Mouse (Mus musculus): Measurements from ENCODE around the gene Cuta. TPM values are rescaled to one million over a fixed set of nuclear protein-coding genes. Genes with fewer than 3 reads are reported as not detected.

The Cuta gene
- polyA plus RNA-seq, 1 experiment from 2014 or later = 134 TPM

DNA sequence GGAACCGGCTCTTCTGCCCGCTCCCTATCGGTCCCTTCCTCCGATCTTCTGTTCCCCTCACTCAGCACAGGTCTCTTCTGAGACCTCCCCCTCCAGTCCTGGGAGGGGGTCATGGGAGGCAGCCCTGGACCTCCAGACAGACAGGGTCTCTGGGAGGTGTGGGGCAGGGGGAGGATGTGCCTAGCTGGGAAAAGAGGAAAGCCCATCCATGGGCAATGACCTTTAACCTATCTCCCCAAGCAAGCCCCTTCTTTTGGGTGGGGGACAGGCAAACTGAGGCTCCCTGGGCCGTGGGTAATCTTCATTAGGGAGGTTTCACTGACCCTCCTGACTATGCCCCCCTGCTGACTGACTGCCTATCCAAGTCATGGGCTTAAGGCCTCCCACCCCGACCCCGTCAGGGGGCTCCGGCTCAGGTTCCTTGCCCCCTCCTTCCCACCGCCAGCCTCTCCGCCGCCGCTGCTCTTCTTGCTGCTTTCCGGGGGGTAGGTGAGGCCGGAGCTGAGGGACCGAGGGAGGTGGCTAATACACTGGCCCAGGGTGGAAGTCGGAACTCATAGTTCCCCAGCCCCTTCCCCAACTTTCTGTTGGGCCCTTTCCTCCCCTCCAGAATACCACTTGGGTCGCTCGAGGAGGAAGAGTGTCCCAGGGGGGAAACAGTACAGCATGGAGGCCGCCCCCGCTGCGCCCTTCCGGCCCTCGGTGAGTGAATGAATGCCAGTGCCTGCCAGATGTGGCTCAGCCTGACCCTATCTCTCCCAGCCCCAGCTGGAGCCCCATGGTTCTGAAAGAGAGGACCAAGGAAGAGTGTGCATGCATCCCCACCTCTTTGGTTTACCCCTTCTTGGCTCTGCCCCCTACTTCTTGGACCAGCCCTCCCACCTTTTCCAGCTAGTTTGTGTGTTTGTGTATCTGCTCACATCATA, 12.8 kb upstream of the Cuta start:
- Histone ChIP-seq H3K36me3 (ENCODE audit: control insufficient read depth, insufficient read depth, low read length) (peaks cover 13% of the 10 kb centered on the region; the same call in 1 of the 2 replicates), H3K4me1 (ENCODE audit: control insufficient read depth, insufficient read depth, low read length) (peaks cover 63% of the 10 kb centered on the region), H3K9ac (ENCODE audit: low read depth, low read length) (peak overlapping the region; percentile 65), H3K27me3 (ENCODE audit: control insufficient read depth, insufficient read depth, low read length) (peaks cover 9% of the 10 kb centered on the region; the same call in 1 of the 2 replicates), H3K27ac (ENCODE audit: low read depth, low read length) (0 out of 2 replicates have a peak overlapping the region, but pooled peaks have one; percentile 50), H3K4me3 (ENCODE audit: low read depth, low read length) (peak overlapping the region; percentile 42), H3K9me3 (replicated peaks; ENCODE audit: control insufficient read depth, low read length) (no peaks in the 10 kb centered on the region), H3K4me2 (peak overlapping the region; percentile 69)
- WGBS (ENCODE audit: insufficient replicate concordance) = 5% methylated on average over 19 of the region's 23 CpGs
- ATAC-seq (replicated peaks; ENCODE audit: insufficient number of reproducible peaks, low FRiP score, low TSS enrichment) = no peak

DNA sequence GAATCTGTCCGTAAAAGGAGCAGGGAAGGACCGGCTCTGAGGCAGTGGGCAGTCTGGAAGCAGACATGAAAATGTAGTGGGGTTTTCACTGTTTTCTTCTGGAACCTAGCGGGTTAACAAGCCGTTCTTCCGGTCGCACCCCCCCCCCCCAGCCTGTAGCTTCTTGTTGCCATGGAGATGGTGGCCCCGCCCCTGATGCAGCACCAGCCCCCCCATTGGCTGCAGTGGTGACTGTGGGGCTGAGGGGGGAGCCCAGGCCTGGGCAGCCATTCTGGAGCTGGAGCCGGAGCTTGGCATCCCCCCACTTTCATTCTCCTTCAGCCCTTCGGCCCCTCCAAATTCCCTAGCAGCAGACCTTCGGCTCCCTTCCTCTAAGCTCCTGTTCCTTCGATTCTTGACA, 12.0 kb upstream of the Cuta start:
- 1% methylated on average over 9 of the region's 11 CpGs for WGBS (ENCODE audit: insufficient replicate concordance)
- H3K4me3 ChIP-seq (ENCODE audit: low read depth, low read length) = peak overlapping the region; percentile 42
- no peak for ATAC-seq (replicated peaks; ENCODE audit: insufficient number of reproducible peaks, low FRiP score, low TSS enrichment)
- H3K4me2 ChIP-seq = peak overlapping the region; percentile 69
- peak overlapping the region; percentile 65 for H3K9ac ChIP-seq (ENCODE audit: low read depth, low read length)
- peaks cover 9% of the 10 kb centered on the region; the same call in 1 of the 2 replicates for H3K27me3 ChIP-seq (ENCODE audit: control insufficient read depth, insufficient read depth, low read length)
- no peaks in the 10 kb centered on the region for H3K9me3 ChIP-seq (replicated peaks; ENCODE audit: control insufficient read depth, low read length)
- H3K27ac ChIP-seq (ENCODE audit: low read depth, low read length) = 0 out of 2 replicates have a peak overlapping the region, but pooled peaks have one; percentile 50
- H3K4me1 ChIP-seq (ENCODE audit: control insufficient read depth, insufficient read depth, low read length) = peaks cover 60% of the 10 kb centered on the region
- H3K36me3 ChIP-seq (ENCODE audit: control insufficient read depth, insufficient read depth, low read length) = peaks cover 7% of the 10 kb centered on the region; the same call in 1 of the 2 replicates

DNA sequence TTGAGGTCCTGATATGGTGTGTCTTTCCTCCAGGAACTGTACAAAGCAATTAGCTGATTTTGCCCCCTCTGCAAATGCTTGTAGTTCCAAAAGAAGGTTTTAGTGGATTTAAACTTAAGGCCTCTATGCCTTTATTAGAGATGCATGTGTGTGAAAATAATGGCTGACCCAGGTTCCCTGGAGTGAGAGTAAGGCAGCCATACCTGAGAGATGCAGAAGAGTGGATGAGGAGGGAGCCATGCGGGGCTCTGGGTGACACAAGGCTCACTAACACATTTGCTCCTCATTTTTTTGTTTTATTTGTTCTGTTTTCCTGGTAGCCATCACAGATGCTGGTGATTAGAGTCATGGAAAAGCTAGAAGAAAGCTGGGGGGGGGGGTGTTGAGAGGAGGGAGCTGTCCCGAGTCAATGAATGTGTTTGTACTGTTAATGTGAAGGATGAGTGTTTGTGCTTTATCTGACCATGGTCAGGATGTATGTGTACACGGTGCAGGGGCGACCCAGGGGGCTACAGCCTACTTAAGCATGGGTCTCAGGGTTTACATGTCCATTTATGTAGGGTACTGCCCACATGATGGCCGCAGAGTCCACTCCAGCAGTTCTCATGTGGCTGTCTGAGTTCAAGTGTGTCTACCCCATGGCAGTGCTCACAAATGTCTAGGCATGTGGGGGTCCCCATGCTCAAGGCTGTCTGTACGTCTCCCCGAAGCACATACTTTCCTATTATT, 11.4 kb upstream of the Cuta start:
- Histone ChIP-seq H3K27ac (ENCODE audit: low read depth, low read length) (no peak overlapping the region), H3K9me3 (replicated peaks; ENCODE audit: control insufficient read depth, low read length) (no peaks in the 10 kb centered on the region), H3K9ac (ENCODE audit: low read depth, low read length) (peak overlapping the region; percentile 65; the same call in 1 of the 2 replicates)

DNA sequence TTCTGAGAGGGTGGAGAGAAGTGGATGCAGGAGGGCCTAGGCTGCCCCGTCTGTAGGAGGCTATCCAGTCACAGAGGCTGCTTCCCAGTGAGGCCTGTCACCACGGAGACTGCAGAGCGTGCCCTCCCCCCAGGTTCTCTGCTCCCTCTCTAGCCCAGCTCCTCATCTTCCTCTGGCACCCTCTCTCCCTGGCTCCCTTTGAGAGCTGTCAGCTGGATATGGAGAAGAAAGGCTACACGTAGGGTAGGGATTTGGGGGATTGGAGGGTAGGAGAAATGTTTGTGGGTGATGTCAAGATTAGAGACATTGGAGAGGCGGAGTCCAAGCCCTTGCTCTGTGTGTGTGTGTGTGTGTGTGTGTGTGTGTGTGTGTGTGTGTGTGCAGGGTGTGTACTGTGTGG, 10.5 kb upstream of the Cuta start:
- Histone ChIP-seq H3K27ac (ENCODE audit: low read depth, low read length) (no peak overlapping the region), H3K9me3 (replicated peaks; ENCODE audit: control insufficient read depth, low read length) (no peaks in the 10 kb centered on the region), H3K4me1 (ENCODE audit: control insufficient read depth, insufficient read depth, low read length) (peaks cover 64% of the 10 kb centered on the region), H3K27me3 (ENCODE audit: control insufficient read depth, insufficient read depth, low read length) (peaks cover 9% of the 10 kb centered on the region; the same call in 1 of the 2 replicates), H3K9ac (ENCODE audit: low read depth, low read length) (no peak overlapping the region), H3K4me3 (ENCODE audit: low read depth, low read length) (no peak overlapping the region), H3K4me2 (peak overlapping the region; percentile 1; the same call in 1 of the 2 replicates), H3K36me3 (ENCODE audit: control insufficient read depth, insufficient read depth, low read length) (0 out of 2 replicates have a peak, but pooled peaks cover 1% of the 10 kb centered on the region)
- ATAC-seq (replicated peaks; ENCODE audit: insufficient number of reproducible peaks, low FRiP score, low TSS enrichment) = no peak
- 49% methylated on average over 5 of the region's 5 CpGs for WGBS (ENCODE audit: insufficient replicate concordance)

More for the DNA sequence above, 11.4 kb upstream of the Cuta start:
- no peak for ATAC-seq (replicated peaks; ENCODE audit: insufficient number of reproducible peaks, low FRiP score, low TSS enrichment)
- H3K36me3 ChIP-seq (ENCODE audit: control insufficient read depth, insufficient read depth, low read length) = 0 out of 2 replicates have a peak, but pooled peaks cover 4% of the 10 kb centered on the region
- H3K4me1 ChIP-seq (ENCODE audit: control insufficient read depth, insufficient read depth, low read length) = peaks cover 66% of the 10 kb centered on the region
- peaks cover 9% of the 10 kb centered on the region; the same call in 1 of the 2 replicates for H3K27me3 ChIP-seq (ENCODE audit: control insufficient read depth, insufficient read depth, low read length)
- peak overlapping the region; percentile 69 for H3K4me2 ChIP-seq
- peak overlapping the region; percentile 42 for H3K4me3 ChIP-seq (ENCODE audit: low read depth, low read length)
- WGBS (ENCODE audit: insufficient replicate concordance) = 34% methylated on average over 7 of the region's 7 CpGs

DNA sequence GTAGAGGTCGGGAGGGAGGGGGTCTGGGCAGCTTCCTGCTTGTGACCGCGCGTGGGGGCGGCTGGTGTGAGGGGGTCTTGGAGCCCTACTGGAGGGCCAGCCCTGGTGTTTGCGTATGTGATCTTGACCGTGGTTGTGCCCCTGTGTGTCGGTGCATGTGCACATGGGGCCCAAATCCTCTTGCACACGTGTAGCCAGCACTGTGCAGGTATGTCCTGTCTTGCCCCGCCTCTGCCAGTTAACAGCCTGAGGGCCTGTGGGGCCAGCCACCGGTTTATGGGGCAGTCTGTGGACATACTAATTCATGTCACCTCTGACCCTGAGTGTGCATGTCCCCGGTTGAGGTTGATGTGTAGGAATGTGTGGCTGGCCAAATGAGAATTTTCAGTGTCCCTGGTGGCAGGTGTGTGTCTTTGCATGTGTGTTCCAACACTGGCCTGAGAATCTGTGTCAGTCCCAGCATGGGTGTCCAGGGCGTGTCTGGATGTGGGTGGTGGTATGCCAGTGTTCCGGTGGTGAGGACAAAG, 9.7 kb upstream of the Cuta start:
- H3K4me3 ChIP-seq (ENCODE audit: low read depth, low read length) = peak overlapping the region; percentile 84
- H3K27ac ChIP-seq (ENCODE audit: low read depth, low read length) = peak overlapping the region; percentile 62
- no peaks in the 10 kb centered on the region for H3K9me3 ChIP-seq (replicated peaks; ENCODE audit: control insufficient read depth, low read length)
- H3K9ac ChIP-seq (ENCODE audit: low read depth, low read length) = peak overlapping the region; percentile 83
- 20% methylated on average over 9 of the region's 14 CpGs for WGBS (ENCODE audit: insufficient replicate concordance)
- H3K36me3 ChIP-seq (ENCODE audit: control insufficient read depth, insufficient read depth, low read length) = no peaks in the 10 kb centered on the region
- peak; percentile 13 for ATAC-seq (replicated peaks; ENCODE audit: insufficient number of reproducible peaks, low FRiP score, low TSS enrichment)
- peak overlapping the region; percentile 100 for H3K4me2 ChIP-seq
- peaks cover 9% of the 10 kb centered on the region; the same call in 1 of the 2 replicates for H3K27me3 ChIP-seq (ENCODE audit: control insufficient read depth, insufficient read depth, low read length)
- peaks cover 57% of the 10 kb centered on the region for H3K4me1 ChIP-seq (ENCODE audit: control insufficient read depth, insufficient read depth, low read length)

DNA sequence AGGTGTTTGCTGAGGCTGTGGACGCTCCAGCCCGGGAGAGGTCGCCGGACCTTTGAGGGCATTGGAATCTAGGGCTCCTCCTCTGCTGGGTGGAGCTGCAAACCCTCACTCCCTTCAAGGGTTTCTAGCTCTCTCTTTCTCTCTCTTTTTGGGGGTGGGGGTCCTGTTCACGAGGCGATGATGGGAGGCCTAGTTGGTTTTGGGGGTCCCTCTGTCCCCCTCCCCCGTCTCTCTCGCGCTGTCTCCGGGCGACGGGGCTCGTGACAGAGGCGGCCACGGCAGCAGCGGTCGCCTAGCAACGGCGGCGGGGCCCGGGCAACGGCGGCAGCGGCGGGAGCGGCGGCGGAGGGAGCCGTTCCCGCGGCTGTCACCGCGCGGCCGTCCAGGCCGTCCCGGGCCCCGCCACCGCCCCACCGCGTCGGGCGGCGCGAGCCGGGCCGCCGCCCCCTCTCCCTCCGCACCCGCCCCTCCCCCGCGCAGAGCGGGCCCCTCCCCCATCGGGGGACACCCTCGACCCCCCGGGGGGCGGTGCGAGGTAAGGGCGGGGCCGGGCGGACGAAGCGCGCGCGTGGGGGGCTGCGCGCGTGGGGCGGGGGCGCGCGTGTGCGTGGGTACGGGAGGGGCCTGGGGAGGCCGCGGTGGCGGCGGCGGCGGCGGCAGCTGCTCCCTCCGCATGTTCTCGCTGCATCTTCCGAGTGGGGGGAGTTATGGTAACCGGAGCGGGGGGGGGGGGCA, 9.1 kb upstream of the Cuta start:
- Histone ChIP-seq H3K4me2 (peak overlapping the region; percentile 100), H3K9me3 (replicated peaks; ENCODE audit: control insufficient read depth, low read length) (no peaks in the 10 kb centered on the region), H3K4me1 (ENCODE audit: control insufficient read depth, insufficient read depth, low read length) (peaks cover 57% of the 10 kb centered on the region), H3K4me3 (ENCODE audit: low read depth, low read length) (peak overlapping the region; percentile 84), H3K27me3 (ENCODE audit: control insufficient read depth, insufficient read depth, low read length) (peaks cover 9% of the 10 kb centered on the region; the same call in 1 of the 2 replicates), H3K9ac (ENCODE audit: low read depth, low read length) (peak overlapping the region; percentile 83), H3K36me3 (ENCODE audit: control insufficient read depth, insufficient read depth, low read length) (no peaks in the 10 kb centered on the region), H3K27ac (ENCODE audit: low read depth, low read length) (peak overlapping the region; percentile 62)
- under 1% methylated on average over 36 of the region's 87 CpGs for WGBS (ENCODE audit: insufficient replicate concordance)
- peak; percentile 13; the same call in 1 of the 2 replicates for ATAC-seq (replicated peaks; ENCODE audit: insufficient number of reproducible peaks, low FRiP score, low TSS enrichment)

DNA sequence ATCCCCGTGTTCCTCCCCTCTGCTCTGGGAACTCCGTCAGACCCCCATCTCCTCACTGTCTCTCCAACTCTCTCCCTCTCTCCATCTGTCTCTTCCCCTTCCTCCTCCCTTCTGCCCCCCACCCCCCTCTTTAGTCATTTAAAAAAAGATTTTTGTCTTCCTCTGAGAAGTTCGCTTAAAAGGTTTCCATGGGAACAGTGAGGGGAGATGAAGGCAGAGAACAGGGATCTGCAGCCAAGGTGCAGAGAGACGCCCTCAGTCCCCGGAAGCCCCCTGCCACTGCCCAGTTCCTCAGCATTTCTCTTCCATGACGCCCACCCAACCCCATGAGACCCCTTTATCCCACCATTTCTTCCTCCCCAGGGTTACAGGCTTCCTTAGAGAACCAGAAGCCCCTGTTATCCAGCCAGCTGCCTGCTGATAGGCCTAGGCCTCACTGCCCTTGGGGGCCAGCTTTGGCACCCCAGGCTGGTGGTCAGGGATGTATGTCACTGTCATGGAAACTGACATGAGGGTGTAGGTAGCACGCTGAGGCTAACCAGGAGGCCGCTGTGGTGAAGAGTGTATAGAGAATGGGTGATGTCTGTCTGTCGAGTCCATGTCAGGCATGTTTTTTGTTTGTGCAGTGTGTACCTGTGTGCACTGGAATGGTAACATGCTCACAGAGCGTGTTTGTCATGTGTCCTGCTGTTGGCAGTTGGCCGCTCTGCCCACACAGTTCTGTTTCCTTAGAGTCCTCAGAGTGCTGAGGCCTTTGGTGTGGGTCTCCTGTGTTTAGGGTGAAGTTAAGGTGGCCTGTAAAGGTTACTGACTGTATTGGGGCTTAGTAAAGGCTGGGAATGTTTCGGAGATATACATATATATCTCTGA, 8.1 kb upstream of the Cuta start:
- no peak overlapping the region for H3K4me3 ChIP-seq (ENCODE audit: low read depth, low read length)
- H3K9ac ChIP-seq (ENCODE audit: low read depth, low read length) = peak overlapping the region; percentile 16; the same call in 1 of the 2 replicates
- H3K27me3 ChIP-seq (ENCODE audit: control insufficient read depth, insufficient read depth, low read length) = peaks cover 6% of the 10 kb centered on the region; the same call in 1 of the 2 replicates
- peak overlapping the region; percentile 88 for H3K4me2 ChIP-seq
- no peak for ATAC-seq (replicated peaks; ENCODE audit: insufficient number of reproducible peaks, low FRiP score, low TSS enrichment)
- H3K9me3 ChIP-seq (replicated peaks; ENCODE audit: control insufficient read depth, low read length) = no peaks in the 10 kb centered on the region
- no peak overlapping the region for H3K27ac ChIP-seq (ENCODE audit: low read depth, low read length)
- H3K4me1 ChIP-seq (ENCODE audit: control insufficient read depth, insufficient read depth, low read length) = peaks cover 47% of the 10 kb centered on the region
- no peaks in the 10 kb centered on the region for H3K36me3 ChIP-seq (ENCODE audit: control insufficient read depth, insufficient read depth, low read length)
- WGBS (ENCODE audit: insufficient replicate concordance) = 50% methylated on average over 12 of the region's 12 CpGs
